Mouse (Mus musculus): Measurements from ENCODE around the gene Pacs1. TPM values are rescaled to one million over a fixed set of nuclear protein-coding genes. Genes with fewer than 3 reads are reported as not detected.
A peak's percentile ranks its signal among the peaks of the same experiment; 100 is the strongest.
"Not testable (repeated sequence)": the region's sequence is repeated elsewhere in the genome, so short reads cannot be mapped to it uniquely, and the experiment has no call there.

Pacs1 gene
- total RNA-seq, 2 experiments from 2014 or later = 54.2 to 57.6 TPM

DNA sequence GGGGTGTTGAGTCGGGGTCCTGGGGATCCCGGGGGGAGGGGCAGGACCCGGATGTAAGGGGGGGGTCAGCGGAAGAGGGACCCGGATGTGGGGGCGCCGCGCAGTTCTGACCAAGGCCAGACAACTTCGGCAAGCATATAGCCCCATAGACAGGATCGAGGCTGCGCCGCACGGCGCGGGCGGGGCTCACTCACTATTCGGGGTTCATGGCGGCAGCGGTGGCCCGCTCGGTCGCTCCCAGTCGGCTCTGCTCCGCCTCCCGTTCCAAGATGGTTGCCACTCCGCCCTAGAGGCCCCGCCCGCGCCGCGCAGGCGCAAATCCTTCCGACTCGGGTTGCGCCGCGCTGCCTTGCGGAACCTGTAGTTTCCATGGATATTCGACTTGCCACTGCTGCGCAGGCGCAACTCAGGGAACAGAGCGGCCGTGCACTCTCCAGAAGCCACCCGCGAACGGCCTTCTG lies 166.2 kb downstream of the Pacs1 start, which contains the start of gene Rab1b:
Gene Rab1b, minus strand, starts transcription at position 342 of the 461 bp plus-strand sequence.
- DNase-seq (ENCODE audit: extremely low spot score in 1 of 2, low spot score in 1 of 2) = peak; percentile 94 to 98

DNA sequence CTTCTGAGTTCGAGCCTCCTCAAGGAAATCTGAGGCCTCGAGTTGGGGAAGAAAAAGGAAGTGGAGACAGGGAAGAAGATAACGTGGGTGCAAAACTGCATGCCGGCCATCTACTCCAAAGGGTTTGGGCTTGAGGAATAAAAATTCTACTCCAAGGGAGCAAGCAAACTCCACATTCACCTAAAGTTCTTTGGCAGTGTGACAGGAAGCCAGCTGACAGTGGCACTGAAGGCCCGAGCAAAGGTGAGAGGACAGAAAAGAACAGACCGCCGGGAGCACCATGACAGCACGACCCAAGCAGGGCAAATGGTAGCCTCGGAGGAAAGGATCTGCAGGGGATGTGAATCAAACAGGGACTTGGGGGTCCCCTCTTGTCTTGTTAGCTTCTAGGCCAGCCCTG lies 166.8 kb downstream of the Pacs1 start:
- no peak for DNase-seq (ENCODE audit: extremely low spot score in 1 of 2, low spot score in 1 of 2)

DNA sequence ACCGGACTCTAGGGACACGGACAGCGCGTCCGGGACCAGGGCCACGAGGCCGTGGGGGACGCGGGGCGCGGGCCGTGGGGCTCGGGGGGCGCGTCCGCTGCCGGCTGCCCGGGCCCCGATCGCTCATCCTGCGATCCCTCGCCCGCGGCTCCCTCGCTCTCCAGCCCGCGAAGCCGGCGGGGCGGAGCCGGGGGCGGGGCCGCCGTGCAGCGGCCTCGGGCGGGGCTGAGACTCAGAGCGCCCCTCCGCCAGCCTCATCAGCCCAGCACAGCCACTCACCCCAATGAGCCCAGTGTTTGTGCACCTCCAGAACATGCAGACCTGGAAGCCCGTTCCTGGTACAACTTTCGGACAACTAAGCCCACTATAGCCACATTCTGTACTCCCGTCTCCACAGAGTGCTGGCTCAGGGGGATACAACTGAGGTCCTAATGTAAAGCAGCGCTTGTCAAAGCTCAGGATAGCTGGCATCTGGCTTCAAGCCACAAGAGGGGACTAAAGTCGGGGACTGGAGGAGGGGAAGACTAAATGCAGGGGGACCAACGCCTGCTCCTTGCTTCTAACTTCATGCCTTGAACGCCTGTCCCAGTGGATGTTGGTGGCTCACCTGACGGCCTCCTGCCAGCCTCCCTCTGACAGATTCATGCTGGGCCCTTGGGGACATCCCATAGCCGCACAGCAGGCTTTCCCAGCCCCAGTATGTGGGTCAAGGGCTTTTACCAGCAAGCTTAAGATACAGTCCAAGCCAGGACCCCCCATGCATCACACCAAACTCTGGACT lies 174.4 kb downstream of the Pacs1 start, which contains the start of gene Cnih2:
Gene Cnih2, minus strand, starts transcription at position 159 of the 781 bp plus-strand sequence.
- DNase-seq (ENCODE audit: extremely low spot score in 1 of 2, low spot score in 1 of 2) = peak in 1 of 2 experiments; percentile 58

DNA sequence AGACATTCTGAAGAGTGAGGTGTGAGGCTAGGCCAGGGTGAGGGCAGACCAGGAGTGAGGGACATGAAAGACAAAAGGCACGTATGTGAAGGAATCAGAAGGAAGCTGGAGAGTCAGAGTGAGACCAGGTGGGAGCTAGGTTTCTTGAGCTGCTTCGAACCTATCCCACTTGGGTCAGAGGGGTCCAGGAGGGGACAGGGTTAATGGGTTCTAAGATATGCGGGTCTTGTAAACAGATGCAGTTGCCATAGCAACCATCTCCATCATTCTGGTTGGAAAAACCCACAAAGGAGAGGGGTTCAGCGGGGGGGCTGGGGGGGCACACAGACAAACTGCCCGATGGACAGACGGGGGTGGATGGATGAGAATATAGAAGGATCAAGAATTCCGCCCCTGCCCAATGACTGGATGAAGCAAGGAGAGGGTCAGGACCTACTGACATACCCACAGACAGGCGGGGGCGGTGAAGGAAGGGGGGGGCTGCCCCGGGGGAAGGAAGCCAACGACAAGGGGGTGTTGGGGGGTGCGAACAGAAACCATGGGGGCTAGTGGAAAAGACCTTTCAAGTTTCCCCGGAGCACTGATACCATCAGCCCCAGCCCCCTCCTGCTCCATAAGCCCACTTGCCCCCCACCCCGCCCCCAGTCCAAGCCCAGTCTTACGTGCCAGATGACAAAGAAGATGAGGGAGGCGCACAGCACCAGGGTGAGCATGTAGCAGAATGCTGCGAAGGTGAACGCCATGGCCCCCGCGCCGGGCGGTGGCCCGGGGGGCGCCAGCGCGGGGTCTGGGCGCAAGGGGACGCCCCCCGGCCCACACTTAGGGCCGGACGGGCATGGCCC lies 175.2 kb downstream of the Pacs1 start:
- DNase-seq (ENCODE audit: extremely low spot score in 1 of 2, low spot score in 1 of 2) = no peak

DNA sequence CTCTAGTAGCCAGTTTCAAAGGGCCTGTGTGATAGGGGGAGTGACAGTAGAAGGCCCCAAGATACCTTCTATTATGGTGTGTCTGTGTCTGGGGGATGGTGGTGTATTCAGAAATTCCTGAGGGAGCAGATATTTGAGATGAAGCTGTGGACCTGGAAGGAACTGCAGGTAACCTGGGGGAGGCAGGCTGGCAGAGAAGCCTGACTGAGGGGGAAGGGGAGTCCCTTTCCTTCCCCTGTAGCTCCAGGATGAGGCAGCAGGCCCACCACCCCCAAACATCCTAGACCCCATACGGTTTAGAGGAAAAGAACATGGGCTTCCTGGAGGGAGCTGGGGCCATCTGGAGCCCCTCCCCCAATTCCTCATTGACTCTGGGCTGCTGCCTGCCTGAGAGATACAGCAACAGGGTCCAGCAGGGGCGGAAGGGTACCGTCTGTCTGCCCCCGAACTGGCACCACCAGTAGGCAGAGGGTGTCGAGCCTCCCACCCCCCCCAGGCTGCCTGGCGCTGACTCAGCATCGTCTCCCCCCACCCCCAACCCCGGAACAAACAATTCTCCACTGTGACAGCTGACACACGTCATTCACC lies 176.9 kb downstream of the Pacs1 start:
- peak; percentile 60 to 62 for DNase-seq (ENCODE audit: extremely low spot score in 1 of 2, low spot score in 1 of 2)

DNA sequence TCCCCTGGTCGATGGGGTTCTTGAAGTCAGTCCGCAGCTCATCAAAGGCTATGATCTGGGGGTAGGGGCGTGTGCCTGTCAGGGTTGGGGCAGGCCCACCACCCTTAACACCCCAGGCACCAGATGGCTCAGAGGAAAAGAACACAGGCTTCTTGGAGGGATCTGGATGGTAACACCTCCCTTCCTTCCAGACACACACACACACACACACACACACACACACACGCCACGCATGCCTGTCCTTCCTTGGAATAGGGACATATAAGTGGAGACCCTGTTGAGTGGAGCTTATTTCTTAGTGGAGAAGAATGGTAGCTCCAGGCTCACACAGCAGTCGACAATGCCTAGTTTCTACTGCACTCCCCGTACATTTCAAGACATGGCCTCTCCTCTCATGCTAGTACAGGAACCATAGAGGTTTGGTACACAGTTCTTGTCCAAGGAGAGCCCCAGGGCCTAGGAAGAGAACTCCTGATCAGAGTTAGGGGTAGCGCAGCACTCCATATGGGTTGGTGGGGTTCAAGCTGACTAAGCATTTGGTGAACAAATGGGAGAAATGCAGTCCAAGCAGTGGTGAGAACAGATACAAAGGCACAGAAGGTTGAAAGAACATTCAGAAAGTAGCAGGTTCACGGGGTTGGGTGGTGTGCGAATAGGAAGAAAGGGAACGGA lies 178.0 kb downstream of the Pacs1 start:
- DNase-seq (ENCODE audit: extremely low spot score in 1 of 2, low spot score in 1 of 2) = no peak

DNA sequence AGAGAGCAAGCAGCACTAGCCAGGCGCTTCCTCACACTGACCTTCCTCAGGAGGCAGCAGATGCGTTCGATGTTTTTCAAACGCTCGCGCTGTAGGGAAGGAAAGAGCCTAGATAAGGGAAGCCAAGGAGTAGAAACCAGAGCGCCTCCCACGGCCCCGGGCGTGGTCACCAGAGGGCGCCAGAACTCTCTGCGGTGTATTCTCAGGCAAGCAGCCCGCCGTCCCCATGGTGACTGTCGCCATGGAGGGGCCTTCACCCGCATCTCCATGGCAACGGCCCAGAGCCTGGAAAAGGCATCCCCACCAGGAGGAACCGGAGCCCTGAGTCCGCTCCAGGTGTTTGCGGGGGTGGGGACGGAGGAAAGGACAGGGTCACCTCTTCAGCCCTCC lies 178.7 kb downstream of the Pacs1 start:
- DNase-seq (ENCODE audit: extremely low spot score in 1 of 2, low spot score in 1 of 2) = peak; percentile 96 to 100

DNA sequence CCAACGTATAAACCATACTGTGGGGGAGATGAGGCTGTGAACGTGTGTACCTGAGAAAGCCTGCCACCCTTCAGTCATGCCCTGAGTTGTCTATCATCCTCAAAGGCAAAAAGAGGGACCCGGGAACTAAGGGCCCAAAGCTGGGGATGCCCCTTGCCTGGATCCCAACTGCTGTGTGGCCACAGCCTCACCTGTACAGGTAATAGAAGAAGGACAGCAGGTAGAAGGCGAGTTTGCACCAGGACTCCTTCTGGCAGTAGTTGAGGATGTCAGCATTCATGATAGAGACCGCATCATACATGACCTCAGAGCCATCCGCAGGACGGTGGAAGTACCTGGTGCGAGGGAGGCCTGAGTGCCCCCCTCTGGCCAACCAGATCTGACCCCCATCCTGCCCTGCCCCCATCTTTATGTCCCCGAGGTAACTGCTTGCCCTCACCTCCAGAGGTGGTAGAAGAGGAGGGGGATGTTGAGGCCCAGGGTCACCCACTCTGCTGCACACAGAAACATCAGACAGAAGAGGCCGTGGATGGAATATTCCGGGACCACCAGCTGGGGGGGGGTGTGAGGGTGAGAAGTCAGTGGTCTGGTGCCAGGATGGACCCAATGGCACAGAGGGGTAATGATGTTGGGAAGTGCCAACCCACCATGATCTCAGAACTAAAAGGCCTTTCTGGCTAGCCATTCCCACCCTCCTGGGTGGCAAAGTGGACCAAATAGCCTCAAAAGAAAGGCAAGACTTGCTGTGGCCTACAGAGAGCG lies 179.3 kb downstream of the Pacs1 start:
- DNase-seq (ENCODE audit: extremely low spot score in 1 of 2, low spot score in 1 of 2) = no peak

DNA sequence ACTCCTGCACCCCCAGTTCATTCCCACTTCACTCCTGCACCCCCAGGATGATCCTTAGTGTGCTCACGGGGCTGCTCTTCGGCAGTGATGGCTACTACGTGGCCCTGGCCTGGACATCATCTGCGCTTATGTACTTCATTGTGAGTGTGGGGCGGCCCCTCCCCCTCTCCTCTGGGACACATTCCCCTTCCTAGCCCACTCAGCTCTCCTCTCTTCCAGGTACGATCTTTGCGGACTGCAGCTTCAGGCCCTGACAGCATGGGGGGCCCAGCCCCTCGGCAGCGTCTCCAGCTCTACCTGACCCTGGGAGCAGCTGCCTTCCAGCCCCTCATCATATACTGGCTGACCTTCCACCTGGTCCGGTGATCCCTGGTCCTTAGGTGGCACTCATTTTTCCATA lies 180.8 kb downstream of the Pacs1 start:
- no peak for DNase-seq (ENCODE audit: extremely low spot score in 1 of 2, low spot score in 1 of 2)

DNA sequence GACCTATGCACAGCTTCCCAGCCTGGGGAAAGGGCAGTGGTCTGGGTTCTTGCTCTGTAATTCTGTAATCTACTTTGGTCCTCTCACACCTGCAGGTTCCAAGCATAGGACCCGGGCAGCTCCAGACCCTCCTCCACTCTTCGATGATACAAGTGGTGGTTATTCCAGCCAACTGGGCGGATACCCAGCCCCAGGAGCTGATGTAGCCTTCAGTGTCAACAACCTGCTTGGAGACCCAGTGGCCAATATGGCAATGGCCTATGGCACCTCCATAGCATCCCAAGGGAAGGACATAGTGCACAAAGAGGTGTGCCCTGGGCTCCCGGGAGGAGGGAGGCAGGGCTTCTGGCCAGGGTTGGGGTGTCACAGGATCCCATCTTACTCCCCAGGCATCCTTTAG lies 183.6 kb downstream of the Pacs1 start:
- DNase-seq (ENCODE audit: extremely low spot score in 1 of 2, low spot score in 1 of 2) = no peak

DNA sequence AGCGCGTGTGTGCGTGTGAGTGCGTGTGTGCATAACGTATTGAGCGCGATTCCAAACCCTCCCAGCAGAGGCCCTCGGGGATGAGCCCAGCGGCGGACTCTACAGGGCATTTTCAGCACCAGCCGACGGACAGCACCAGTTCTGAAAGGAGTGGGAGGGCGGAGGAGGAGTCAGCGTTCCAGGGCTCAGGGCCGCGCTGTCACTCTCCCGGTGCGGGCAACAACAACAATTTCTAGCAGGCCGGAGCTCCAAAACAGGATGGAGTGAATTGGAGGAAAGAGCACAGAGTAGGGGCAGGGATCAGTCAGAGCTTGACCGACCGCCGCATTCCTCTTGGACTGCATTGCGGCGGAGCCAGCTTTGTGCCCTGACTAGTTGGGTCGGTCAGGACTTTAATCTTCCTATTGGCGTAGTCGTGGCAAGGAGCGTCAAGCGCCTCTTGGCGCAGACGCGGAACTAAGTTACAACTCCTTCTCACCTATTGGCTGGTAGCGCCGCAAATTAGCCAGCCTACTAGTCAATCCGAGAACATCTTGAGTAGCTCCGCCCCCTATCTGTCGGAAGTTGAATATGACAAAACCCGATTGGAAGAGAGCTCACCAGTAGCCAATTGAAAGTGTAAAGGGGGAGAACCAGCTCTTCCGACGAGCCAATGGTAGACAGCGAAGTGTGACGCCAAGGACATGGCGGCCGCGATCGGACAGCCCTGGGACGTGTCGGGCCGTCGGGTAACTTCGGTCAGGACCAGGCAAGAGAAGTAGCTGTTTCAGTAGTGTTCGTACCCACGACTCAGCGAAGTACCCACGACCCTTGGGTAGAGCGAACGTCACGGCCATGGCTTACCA lies 184.8 kb downstream of the Pacs1 start, which contains the start of gene Yif1a:
Gene Yif1a, plus strand, starts transcription at position 655 of the 845 bp plus-strand sequence.
- peak; percentile 74 to 84 for DNase-seq (ENCODE audit: extremely low spot score in 1 of 2, low spot score in 1 of 2)

DNA sequence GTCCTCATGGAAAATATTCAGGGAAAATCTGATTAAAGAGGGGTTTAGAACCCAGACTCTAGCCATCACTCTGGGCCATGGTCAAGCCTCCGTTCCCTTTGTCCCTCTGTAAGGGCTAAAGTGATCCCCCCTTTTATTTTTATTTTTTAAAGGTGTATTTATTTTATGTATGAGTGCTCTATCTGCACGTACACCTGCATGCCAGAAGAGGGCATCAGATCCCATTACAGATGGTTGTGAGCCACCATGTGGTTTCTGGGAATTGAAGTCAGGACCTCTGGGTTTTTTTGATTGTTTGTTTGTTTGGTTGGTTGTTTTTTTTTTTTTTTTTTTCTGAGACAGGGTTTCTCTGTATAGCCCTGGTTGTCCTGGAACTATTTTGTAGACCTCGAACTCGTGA lies 186.4 kb downstream of the Pacs1 start:
- DNase-seq (ENCODE audit: extremely low spot score in 1 of 2, low spot score in 1 of 2) = not testable (repeated sequence)

DNA sequence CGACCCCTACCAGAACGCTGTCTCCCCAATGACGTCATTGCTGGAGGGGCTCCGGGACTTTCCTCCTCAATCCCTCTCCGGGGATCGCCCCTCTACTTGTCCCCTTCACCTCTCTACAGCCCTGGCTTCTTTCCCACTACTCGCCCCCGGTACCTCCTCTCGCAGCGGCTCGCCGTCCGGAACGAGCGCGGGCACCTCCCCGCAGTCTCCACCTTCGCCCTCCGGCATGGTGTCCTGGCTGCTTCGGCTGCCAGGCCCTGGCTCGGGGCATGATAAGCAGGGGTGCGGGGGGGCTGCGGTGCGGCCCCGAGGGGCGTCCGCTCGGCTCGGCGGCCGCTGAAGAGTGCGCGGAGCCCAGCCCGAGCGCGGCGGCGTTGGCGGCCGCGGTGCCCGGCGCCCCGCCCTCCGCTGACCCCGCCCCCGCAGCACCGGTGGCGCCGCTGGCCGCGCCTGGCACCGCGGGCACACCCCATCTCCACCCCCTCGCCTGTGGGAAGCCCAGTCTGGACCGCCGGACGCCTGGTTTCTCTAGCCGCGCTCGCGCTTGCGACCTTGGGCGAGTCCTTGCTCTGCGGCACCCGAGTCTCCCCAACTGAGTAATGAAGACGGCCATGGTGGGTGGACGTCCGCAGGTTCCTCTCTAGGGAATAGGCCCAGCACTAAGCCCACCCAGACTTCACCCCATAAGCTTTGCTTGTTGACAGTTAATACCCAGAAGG lies 187.6 kb downstream of the Pacs1 start, which contains the start of gene Tmem151a:
Gene Tmem151a, minus strand, starts transcription at position 387 of the 719 bp plus-strand sequence.
- DNase-seq (ENCODE audit: extremely low spot score in 1 of 2, low spot score in 1 of 2) = peak in 1 of 2 experiments; percentile 65

DNA sequence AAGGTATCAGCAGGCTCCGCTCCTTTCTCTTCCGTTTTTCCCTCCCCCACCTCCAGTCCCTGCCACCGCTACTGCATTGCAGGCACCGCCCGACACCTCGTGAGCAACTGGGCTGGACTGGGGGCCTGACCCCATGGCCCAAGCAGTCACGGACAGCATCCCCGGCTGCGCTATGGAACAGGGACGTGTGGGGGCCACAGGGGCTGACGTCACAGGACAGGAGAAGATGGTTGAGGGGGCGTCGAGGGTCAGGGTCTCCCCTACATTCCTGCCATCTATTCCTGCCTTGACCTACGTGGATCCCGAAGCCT lies 188.1 kb downstream of the Pacs1 start:
- DNase-seq (ENCODE audit: extremely low spot score in 1 of 2, low spot score in 1 of 2) = no peak

DNA sequence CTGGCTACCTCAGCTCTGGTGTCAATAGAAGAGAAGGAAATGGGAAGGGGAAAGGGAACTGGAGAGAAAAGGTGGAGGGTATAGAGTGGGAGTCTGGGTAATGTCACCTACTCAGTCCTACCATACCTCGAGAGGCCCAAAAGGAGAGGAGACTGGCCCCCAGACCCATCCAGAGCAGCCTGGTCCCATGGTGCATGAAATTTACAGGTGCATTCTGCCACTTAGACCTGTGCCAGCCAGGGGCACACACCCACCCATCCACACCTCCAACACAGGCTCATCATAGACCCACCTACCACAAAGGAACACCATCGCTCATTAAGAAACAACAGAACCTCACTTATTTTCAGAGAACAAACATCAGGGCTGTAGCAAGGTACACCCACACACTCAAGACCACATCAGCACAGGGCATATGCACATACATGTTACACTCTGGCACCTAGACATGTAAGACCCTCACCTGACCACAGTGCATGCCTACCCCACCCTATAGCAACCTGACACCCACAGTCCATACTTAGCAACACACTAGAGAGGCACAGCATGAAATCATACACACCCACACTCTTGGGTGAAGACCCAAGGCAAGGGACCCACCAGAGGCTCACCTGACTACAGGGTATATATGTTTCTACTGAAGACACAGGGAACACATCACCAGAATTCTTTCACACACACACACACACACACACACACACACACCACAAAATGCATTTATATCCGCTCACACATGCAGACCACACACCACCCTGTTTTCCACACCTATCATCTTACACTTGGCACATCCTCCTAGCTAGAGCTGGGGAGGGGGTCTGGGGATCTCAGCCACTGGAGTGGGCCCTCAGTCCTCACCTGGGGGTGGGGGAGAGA lies 188.7 kb downstream of the Pacs1 start:
- DNase-seq (ENCODE audit: extremely low spot score in 1 of 2, low spot score in 1 of 2) = no peak

Measured in layer of hippocampus, postnatal 25 days (tissue).